Mouse (Mus musculus) common myeloid progenitor, adult 5-6 weeks (primary cell): Measurements from ENCODE around the gene Rars2. TPM values are rescaled to one million over a fixed set of nuclear protein-coding genes. Genes with fewer than 3 reads are reported as not detected.

ENCODE experiments used
- ATAC-seq: replicated peaks from 2 replicates; pipeline ENCODE4 v1.8.0; 2016; ENCODE audit warnings: low read depth, mild to moderate bottlenecking, moderate TSS enrichment, inconsistent platforms; ENCODE audit not compliant: poor library complexity, severe bottlenecking
- total RNA-seq: library from RNA; stranded (forward); fragments of 200-1000, 187-1606 nt; gene quantifications from 2 replicates; pipeline ENCODE4 v1.2.3, GENCODE M21; 2017

Gene Rars2
- total RNA-seq, 1 experiment from 2014 or later, result 46.2 TPM

DNA sequence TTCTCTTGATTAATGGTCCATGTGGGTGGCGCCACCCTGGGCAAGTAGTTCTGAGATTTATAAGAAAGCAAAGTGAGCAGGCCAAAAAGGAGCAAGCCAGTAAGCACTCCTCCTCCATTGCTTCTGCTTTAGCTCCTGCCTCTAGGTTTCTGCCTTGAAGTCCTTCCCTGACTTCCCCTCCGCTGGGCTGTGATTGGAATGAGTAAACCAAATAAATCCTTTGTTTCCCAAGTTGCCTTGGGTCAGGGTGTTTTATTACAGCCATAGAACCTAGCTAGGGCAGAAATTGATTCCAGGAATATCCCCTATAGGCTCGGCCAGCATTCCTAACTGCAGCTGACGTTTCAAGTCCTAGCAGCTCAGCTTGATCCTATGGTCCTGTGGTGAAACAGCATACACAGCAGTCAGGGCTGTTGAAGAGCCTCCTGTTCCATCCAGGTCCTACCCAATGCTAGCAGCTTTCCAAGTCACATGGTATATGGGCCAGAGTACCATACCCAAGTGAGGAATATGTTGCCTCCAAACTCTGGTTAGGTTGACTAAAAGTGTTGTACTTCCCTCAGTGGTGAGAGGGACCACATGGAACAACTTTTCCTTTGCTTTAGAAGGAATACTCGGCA lies 25.1 kb downstream of the Rars2 start:
- ATAC-seq, result no peak

DNA sequence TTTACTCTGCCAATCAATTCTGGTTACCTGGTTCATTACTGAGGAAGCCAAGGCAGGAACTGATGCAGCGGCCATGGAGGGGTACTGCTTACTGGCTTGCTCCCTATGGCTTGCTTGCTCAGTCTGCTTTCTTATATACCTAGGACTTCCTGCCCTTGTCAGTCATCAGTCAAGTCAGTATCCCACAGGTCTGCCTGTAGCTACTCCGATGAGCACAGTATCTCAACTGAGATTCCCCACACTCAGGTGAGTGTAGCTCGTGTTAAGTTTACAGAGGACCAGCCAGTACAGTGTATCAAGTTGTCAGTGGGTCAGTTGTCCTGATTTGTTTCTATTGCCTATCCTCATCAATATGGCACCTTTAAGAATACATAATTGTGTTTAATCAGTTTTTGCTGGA lies 26.0 kb downstream of the Rars2 start:
- no peak for ATAC-seq

DNA sequence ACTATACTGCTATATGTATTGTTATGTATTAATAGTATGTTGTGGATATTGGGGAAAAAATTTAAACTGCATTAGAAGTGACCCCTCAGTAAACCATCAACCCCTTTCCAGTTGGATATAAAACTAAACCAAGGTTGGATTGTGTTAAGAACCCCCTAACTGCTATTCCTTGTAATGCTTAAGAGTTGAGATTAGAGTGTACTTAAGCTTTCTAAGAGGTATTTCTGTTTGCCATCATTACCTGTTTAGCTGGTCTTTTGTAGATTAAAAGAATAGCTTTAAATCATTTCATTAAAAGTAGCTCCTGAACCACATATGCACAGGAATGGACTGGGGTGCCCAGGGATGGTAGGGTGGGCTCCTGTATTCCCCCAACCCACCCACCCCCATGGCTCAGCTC lies 30.0 kb downstream of the Rars2 start:
- ATAC-seq, result no peak

DNA sequence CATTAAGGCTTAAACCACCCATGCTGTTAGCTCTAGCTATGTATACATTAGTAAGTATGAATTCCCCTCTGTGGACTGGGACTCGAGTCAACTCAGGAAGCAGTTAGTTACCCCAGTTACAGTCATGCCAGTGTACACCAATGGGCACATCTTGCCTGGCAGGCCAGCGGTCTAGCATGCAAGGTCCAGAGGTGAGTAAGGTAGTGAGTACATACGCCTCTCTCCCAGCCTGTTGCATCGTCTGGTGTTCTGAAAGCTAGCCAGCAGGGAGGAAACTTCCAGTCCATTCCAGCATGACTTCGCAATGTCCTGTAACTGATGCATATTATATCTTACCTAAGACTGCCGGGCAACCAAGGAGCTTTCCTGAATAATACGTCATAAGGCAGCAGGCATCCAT lies 38.4 kb downstream of the Rars2 start:
- ATAC-seq, result no peak

DNA sequence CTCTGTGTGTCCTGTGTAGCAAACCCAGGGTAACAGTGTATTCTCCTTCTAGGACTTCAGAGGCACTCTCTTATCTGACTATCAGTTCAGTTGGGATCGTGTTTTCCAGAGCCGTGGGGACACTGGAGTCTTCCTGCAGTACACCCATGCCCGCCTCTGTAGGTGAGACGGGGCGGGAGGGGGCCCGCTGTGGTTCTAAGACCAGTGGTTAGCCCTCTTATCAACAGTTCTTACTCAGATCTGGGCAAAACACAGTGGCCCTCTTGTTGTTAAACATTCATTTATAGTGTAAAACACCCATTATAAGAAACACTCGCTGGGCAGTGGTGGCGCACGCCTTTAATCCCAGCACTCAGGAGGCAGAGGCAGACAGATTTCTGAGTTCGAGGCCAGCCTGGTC lies 41.3 kb downstream of the Rars2 start:
- no peak for ATAC-seq

DNA sequence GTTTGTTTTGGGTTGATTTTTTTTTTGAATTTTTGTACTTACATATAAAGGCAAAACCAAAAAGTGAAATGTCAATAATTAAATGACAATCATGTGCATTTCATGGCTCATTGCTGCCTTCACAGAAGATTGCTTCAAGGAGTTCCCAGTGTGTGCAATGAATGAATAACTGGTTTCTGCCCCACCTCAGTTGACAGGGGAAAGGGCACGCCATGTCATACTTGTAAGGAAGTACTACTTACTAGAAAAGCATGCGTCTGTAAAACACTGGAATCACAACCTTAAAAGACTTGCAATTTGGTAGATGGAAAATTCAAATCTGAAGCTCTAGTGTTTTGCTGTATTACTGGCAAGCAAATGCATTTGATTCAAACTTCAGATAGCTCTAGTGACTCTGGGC lies 44.3 kb downstream of the Rars2 start:
- no peak for ATAC-seq

- no peak for ATAC-seq
Observed at GRCm38 (mm10) chr4:34661514-34661913, 46.8 kb downstream of the Rars2 start.

DNA sequence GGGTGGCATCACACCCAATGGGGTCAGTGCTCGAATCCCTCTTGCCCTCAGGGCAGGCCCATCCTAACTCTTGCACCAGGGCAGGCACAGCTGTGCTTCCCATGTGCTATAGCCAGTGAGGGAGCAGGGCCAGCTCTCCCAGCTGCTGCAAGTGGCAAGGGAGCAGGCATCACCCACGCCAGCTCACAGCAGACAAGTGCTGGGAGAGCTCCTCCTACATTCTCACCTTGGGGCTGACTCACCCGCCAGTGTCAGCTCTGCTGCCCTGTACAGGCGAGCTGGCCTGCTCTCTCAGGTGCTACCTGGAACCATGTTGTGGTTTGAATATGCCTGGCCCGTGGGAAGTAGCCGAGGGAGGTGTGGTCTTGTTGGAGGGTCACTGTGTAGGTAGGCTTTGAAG lies 47.2 kb downstream of the Rars2 start:
- ATAC-seq, result no peak

GRCm38 (mm10) chr4:34667923-34668322 lies 53.2 kb downstream of the Rars2 start:
- ATAC-seq, result no peak

- ATAC-seq, result no peak
Observed at GRCm38 (mm10) chr4:34673721-34674120, 59.0 kb downstream of the Rars2 start.

- ATAC-seq, result no peak
Observed at GRCm38 (mm10) chr4:34680530-34680929, 65.8 kb downstream of the Rars2 start.

DNA sequence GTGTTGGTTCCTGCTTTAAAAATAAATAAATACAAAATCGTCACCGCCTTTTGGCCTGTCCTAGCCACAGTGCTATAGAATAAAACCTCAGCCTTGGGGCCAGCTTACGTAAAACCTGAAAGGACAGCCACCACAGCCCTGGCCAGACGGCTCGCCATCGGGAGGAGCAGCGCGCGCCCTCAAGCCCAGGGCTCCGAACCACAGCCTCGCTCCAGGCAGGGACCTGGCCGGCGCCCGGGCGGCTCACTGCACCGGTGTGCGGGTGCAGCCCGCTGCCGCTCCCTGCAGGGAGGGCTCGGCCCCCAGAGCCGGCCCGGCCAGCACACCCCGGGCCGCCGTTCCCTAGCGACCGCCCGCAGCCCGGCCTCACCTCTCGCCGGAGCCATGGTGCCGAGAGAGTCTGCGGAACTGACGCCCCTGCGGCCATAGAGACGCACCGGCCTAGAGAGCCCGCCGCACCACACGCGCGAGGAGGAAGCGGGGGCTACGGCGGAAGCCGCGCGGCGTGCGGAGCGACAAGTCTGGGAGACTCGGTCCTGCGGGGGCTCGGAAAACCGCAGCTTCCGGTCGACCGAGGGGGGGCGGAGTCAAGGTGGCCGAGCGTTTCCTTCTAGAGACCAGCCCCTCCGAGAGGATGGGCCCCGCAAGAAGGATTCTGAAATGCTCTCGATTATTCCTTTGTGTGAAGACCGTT lies 72.3 kb downstream of the Rars2 start, which contains the start of gene Slc35a1:
Gene Slc35a1 (minus strand): TSS at position 565 of the 694 bp plus-strand sequence.
- peak; percentile 96 for ATAC-seq

DNA sequence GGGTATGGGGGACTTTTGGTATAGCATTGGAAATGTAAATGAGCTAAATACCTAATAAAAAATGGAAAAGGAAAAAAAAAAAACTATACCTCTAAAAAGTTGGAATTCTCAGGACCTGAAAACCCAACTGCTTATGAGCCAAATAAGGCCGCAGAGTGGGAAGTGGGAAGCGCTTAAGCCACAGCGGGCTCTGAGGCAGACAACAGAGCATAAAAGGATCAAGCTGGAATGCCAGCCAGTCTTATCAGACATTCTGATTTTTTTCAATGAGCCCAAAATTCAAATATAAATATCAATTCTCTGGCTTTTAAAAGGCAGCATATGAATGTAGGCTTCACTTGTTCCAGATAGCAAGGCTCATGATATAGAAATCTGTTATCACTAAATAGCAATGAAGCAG lies 73.3 kb downstream of the Rars2 start:
- ATAC-seq, result no peak

GRCm38 (mm10) chr4:34701528-34701927 lies 86.8 kb downstream of the Rars2 start:
- peak; percentile 89 for ATAC-seq

GRCm38 (mm10) chr4:34702231-34702630 lies 87.5 kb downstream of the Rars2 start:
- no peak for ATAC-seq

DNA sequence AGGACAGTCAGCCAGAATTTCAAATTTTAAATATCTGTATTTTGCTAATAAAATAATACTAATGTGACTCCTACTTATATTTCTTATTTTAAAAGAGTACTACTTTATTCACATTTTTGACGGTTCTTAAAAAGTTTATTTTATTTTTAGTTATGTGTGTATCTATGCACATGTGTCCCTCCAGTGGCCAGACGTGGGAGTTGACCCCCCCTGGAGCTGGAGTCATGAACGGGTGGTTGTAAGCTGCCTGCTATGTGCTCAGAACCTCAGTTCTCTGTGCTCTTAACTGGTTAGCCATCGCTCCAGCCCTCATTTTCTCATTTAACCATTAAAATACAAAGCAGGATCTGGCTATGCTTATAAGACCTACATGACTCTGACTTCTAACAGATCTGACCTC lies 88.3 kb downstream of the Rars2 start:
- no peak for ATAC-seq

DNA sequence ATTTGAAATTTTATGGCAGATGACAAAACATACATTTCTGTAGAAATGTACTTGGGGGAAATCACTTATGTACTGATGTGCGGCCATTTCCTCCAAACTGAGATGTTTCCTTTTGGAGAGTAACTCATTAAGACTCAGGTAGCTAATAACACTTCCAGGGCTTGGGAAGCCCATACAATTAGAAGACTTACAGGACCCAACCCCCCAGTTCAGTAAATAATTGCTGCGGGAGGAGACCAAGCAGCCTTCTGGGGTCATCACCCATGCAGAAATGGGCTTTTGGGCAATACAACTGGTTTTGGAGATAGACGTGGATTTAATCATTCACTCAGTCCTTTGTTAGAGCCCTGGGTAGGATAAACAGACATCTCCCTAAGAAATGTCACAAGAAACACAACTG lies 92.5 kb downstream of the Rars2 start:
- ATAC-seq, result no peak

DNA sequence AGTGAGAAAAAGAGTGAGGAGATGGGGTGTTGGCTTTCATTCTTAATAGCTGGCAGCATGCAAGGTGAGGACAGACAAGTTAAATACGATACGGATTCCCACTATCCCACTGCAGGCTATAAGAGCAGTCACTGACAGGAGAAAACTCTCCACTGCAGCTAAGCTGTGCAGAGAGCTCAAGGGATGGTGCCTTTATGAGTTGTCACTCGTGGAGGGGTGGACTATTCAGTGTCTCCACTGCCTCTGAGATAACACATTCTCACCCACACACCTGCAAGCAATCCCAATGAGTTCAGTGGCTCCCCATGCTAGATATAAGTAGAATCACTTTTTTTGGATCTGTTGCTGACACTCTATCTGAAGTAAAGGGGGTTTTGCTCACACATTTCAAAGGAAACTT lies 93.4 kb downstream of the Rars2 start:
- ATAC-seq, result no peak
